Mouse (Mus musculus) liver, embryonic 16.5 days (tissue): ENCODE data around the gene Ankfn1. TPM values are rescaled to one million over a fixed set of nuclear protein-coding genes. Genes with fewer than 3 reads are reported as not detected.

Source experiments
- ATAC-seq: fragments of 200-750 bp; cut with Nextera tagmentation; 2 replicates; pipeline ENCODE4 v1.8.0; 2017; ENCODE audit warnings: low read depth, mild to moderate bottlenecking, moderate number of reproducible peaks, moderate library complexity
- H3K27ac ChIP-seq: fragments of 300-500 bp; sonication (generic); 2 replicates; pipeline ENCODE4 v1.5.1; 2014; ENCODE audit warnings: mild to moderate bottlenecking, low read length
- H3K27me3 ChIP-seq: fragments of 300-500 bp; sonication (generic); 2 replicates; pipeline ENCODE4 v1.6.1; 2014; ENCODE audit warnings: low read depth, low read length, mixed read lengths; ENCODE audit not compliant: control insufficient read depth, insufficient read depth
- H3K36me3 ChIP-seq: fragments of 300-500 bp; sonication (generic); 2 replicates; pipeline ENCODE4 v1.6.1; 2014; ENCODE audit warnings: mild to moderate bottlenecking; ENCODE audit not compliant: control insufficient read depth, insufficient read depth
- H3K4me1 ChIP-seq: fragments of 300-500 bp; sonication (generic); 2 replicates; pipeline ENCODE4 v1.6.1; 2014; ENCODE audit warnings: low read depth, low read length, mixed read lengths; ENCODE audit not compliant: control insufficient read depth
- H3K4me2 ChIP-seq: fragments of 300-500 bp; sonication (generic); 2 replicates; pipeline ENCODE4 v1.6.1; 2014; ENCODE audit warnings: low read depth, low read length, mixed read lengths
- H3K4me3 ChIP-seq: fragments of 300-500 bp; sonication (generic); 2 replicates; pipeline ENCODE4 v1.5.1; 2014; ENCODE audit warnings: low read depth, mild to moderate bottlenecking, low read length
- H3K9ac ChIP-seq: fragments of 300-500 bp; sonication (generic); 2 replicates; pipeline ENCODE4 v1.6.1; 2014; ENCODE audit warnings: low read depth, low read length
- H3K9me3 ChIP-seq: fragments of 300-500 bp; sonication (generic); replicated peaks from 2 replicates; pipeline ENCODE4 v1.6.1; 2016; ENCODE audit warnings: low read length; ENCODE audit not compliant: control insufficient read depth
- WGBS: fragments of 180-500 bp; shearing (Covaris S2); extraction: QIAGEN DNeasy Blood & Tissue Kit; methylation state at CpG from one replicate; pipeline ENCODE4 v1.1.7; 2014; ENCODE audit not compliant: insufficient replicate concordance; 5-methylcytosine and 5-hydroxymethylcytosine counted together
- polyA plus RNA-seq: library from polyadenylated mRNA; unstranded; fragments of >200 nt; fragmentation: Nextera tagmentation; extraction: Ambion mirVana; gene quantifications from 2 replicates; pipeline ENCODE4 v1.2.1, GENCODE M21; 2015

Ankfn1 gene
- polyA plus RNA-seq, 1 experiment from 2014 or later = not detected

- Histone ChIP-seq H3K4me1 (no peaks in the 10 kb centered on the region), H3K9ac (no peak overlapping the region), H3K9me3 (no peaks in the 10 kb centered on the region), H3K4me2 (no peak overlapping the region), H3K27me3 (no peaks in the 10 kb centered on the region), H3K27ac (no peak overlapping the region), H3K36me3 (no peaks in the 10 kb centered on the region), H3K4me3 (no peak overlapping the region)
- WGBS = 71% methylated on average over 4 of the region's 4 CpGs
- ATAC-seq = no peak
These were observed 327.0 kb downstream of the Ankfn1 start for GRCm38 (mm10) chr11:89450406-89450805.

- Histone ChIP-seq H3K4me3 (no peak overlapping the region), H3K36me3 (no peaks in the 10 kb centered on the region), H3K9ac (no peak overlapping the region), H3K9me3 (no peaks in the 10 kb centered on the region), H3K4me1 (no peaks in the 10 kb centered on the region), H3K27ac (no peak overlapping the region), H3K4me2 (no peak overlapping the region), H3K27me3 (no peaks in the 10 kb centered on the region)
- WGBS = 57% methylated on average over 6 of the region's 6 CpGs
- ATAC-seq = no peak
These were observed 328.5 kb downstream of the Ankfn1 start for GRCm38 (mm10) chr11:89448986-89449385.

- Histone ChIP-seq H3K4me2 (no peak overlapping the region), H3K27ac (no peak overlapping the region), H3K9ac (no peak overlapping the region), H3K9me3 (no peaks in the 10 kb centered on the region), H3K36me3 (no peaks in the 10 kb centered on the region), H3K4me3 (no peak overlapping the region), H3K4me1 (no peaks in the 10 kb centered on the region), H3K27me3 (no peaks in the 10 kb centered on the region)
- no peak for ATAC-seq
- 73% methylated on average over 12 of the region's 12 CpGs for WGBS
These were observed 330.0 kb downstream of the Ankfn1 start for GRCm38 (mm10) chr11:89447477-89447876.

- H3K9ac ChIP-seq = no peak overlapping the region
- no peak overlapping the region for H3K4me2 ChIP-seq
- WGBS = 63% methylated on average over 6 of the region's 6 CpGs
- no peaks in the 10 kb centered on the region for H3K27me3 ChIP-seq
- H3K4me1 ChIP-seq = no peaks in the 10 kb centered on the region
- H3K9me3 ChIP-seq = no peaks in the 10 kb centered on the region
- no peak overlapping the region for H3K4me3 ChIP-seq
- no peaks in the 10 kb centered on the region for H3K36me3 ChIP-seq
- no peak overlapping the region for H3K27ac ChIP-seq
- ATAC-seq = no peak
These were observed 336.9 kb downstream of the Ankfn1 start for GRCm38 (mm10) chr11:89440566-89440965.

GRCm38 (mm10) chr11:89424358-89424757, 353.1 kb downstream of the Ankfn1 start:
- H3K27me3 ChIP-seq = no peaks in the 10 kb centered on the region
- H3K36me3 ChIP-seq = no peaks in the 10 kb centered on the region
- no peak overlapping the region for H3K4me3 ChIP-seq
- ATAC-seq = no peak
- H3K9me3 ChIP-seq = no peaks in the 10 kb centered on the region
- 34% methylated on average over 3 of the region's 3 CpGs for WGBS
- no peak overlapping the region for H3K27ac ChIP-seq
- H3K4me2 ChIP-seq = no peak overlapping the region
- no peaks in the 10 kb centered on the region for H3K4me1 ChIP-seq
- no peak overlapping the region for H3K9ac ChIP-seq

- Histone ChIP-seq H3K4me1 (no peaks in the 10 kb centered on the region), H3K9me3 (no peaks in the 10 kb centered on the region), H3K36me3 (no peaks in the 10 kb centered on the region), H3K4me2 (no peak overlapping the region), H3K4me3 (no peak overlapping the region), H3K27ac (no peak overlapping the region), H3K27me3 (no peaks in the 10 kb centered on the region), H3K9ac (no peak overlapping the region)
- 62% methylated on average over 5 of the region's 5 CpGs for WGBS
- ATAC-seq = no peak
These were observed 354.8 kb downstream of the Ankfn1 start for GRCm38 (mm10) chr11:89422637-89423036.

GRCm38 (mm10) chr11:89420767-89421438, 356.6 kb downstream of the Ankfn1 start:
- Histone ChIP-seq H3K4me3 (no peak overlapping the region), H3K36me3 (no peaks in the 10 kb centered on the region), H3K4me2 (no peak overlapping the region), H3K27me3 (no peaks in the 10 kb centered on the region), H3K9me3 (no peaks in the 10 kb centered on the region), H3K4me1 (no peaks in the 10 kb centered on the region), H3K9ac (no peak overlapping the region), H3K27ac (no peak overlapping the region)
- WGBS = 65% methylated on average over 11 of the region's 11 CpGs
- no peak for ATAC-seq

GRCm38 (mm10) chr11:89419863-89420262, 357.6 kb downstream of the Ankfn1 start:
- no peak overlapping the region for H3K27ac ChIP-seq

GRCm38 (mm10) chr11:89418644-89419043, 358.8 kb downstream of the Ankfn1 start:
- H3K4me3 ChIP-seq = no peak overlapping the region
- no peaks in the 10 kb centered on the region for H3K4me1 ChIP-seq
- H3K27ac ChIP-seq = peak overlapping the region; percentile 14; the same call in 1 of the 2 replicates
- no peaks in the 10 kb centered on the region for H3K9me3 ChIP-seq
- peak; percentile 82 for ATAC-seq
- H3K4me2 ChIP-seq = no peak overlapping the region
- WGBS = 63% methylated on average over 12 of the region's 12 CpGs
- no peaks in the 10 kb centered on the region for H3K27me3 ChIP-seq
- no peak overlapping the region for H3K9ac ChIP-seq
- no peaks in the 10 kb centered on the region for H3K36me3 ChIP-seq

More at GRCm38 (mm10) chr11:89419863-89420262, 357.6 kb downstream of the Ankfn1 start:
- Histone ChIP-seq H3K27me3 (no peaks in the 10 kb centered on the region), H3K9ac (no peak overlapping the region), H3K4me2 (no peak overlapping the region), H3K9me3 (no peaks in the 10 kb centered on the region), H3K4me1 (no peaks in the 10 kb centered on the region), H3K36me3 (no peaks in the 10 kb centered on the region), H3K4me3 (no peak overlapping the region)
- WGBS = 46% methylated on average over 2 of the region's 2 CpGs
- no peak; the same call in 1 of the 2 replicates for ATAC-seq
